Mouse (Mus musculus) embryonic facial prominence, embryonic 13.5 days (tissue): ENCODE measurements around the gene Gng2. TPM values are rescaled to one million over a fixed set of nuclear protein-coding genes. Genes with fewer than 3 reads are reported as not detected.

Source experiments
- ATAC-seq: fragments of 200-750 bp; cut with Nextera tagmentation; 2 replicates; pipeline ENCODE4 v1.8.0; 2017; ENCODE audit warnings: low read depth; ENCODE audit not compliant: insufficient number of reproducible peaks, insufficient read depth, low FRiP score, low TSS enrichment
- H3K27ac ChIP-seq: fragments of 300-500 bp; sonication (generic); 2 replicates; pipeline ENCODE4 v1.5.1; 2015; ENCODE audit warnings: moderate library complexity, mild to moderate bottlenecking, inconsistent platforms
- H3K27me3 ChIP-seq: fragments of 300-500 bp; sonication (generic); 2 replicates; pipeline ENCODE4 v1.6.1; 2015; ENCODE audit warnings: mild to moderate bottlenecking, inconsistent platforms
- H3K36me3 ChIP-seq: fragments of 300-500 bp; sonication (generic); 2 replicates; pipeline ENCODE4 v1.6.1; 2015; ENCODE audit warnings: mild to moderate bottlenecking, inconsistent platforms
- H3K4me1 ChIP-seq: fragments of 300-500 bp; sonication (generic); 2 replicates; pipeline ENCODE4 v1.6.1; 2015; ENCODE audit warnings: inconsistent platforms
- H3K4me2 ChIP-seq: fragments of 300-500 bp; sonication (generic); 2 replicates; pipeline ENCODE4 v1.6.1; 2015; ENCODE audit warnings: moderate library complexity, mild to moderate bottlenecking, inconsistent platforms
- H3K4me3 ChIP-seq: fragments of 300-500 bp; sonication (generic); 2 replicates; pipeline ENCODE4 v1.5.1; 2015; ENCODE audit warnings: mild to moderate bottlenecking, inconsistent platforms
- H3K9ac ChIP-seq: fragments of 300-500 bp; sonication (generic); 2 replicates; pipeline ENCODE4 v1.6.1; 2015; ENCODE audit warnings: mild to moderate bottlenecking, inconsistent platforms
- H3K9me3 ChIP-seq: fragments of 300-500 bp; sonication (generic); 2 replicates; pipeline ENCODE4 v1.6.1; 2016; ENCODE audit warnings: inconsistent platforms
- WGBS: fragments of 180-500 bp; shearing (Covaris S2); methylation state at CpG from one replicate; pipeline ENCODE4 v1.1.7; 2015; ENCODE audit warnings: mixed read lengths; 5-methylcytosine and 5-hydroxymethylcytosine counted together
- polyA plus RNA-seq: library from polyadenylated mRNA; unstranded; fragments of >200 nt; fragmentation: Nextera tagmentation; extraction: Ambion mirVana; gene quantifications from 2 replicates; pipeline ENCODE4 v1.2.1, GENCODE M21; 2015

The Gng2 gene
- polyA plus RNA-seq, 1 experiment from 2014 or later = 71.4 TPM

- H3K4me2 ChIP-seq = peak overlapping the region; percentile 69
- H3K27me3 ChIP-seq = no peaks in the 10 kb centered on the region
- peak overlapping the region; percentile 43 for H3K4me3 ChIP-seq
- H3K4me1 ChIP-seq = peaks cover 36% of the 10 kb centered on the region
- H3K27ac ChIP-seq = peak overlapping the region; percentile 69; the same call in 1 of the 2 replicates
- no peak for ATAC-seq
- peak overlapping the region; percentile 66; the same call in 1 of the 2 replicates for H3K9ac ChIP-seq
- no peaks in the 10 kb centered on the region for H3K36me3 ChIP-seq
- H3K9me3 ChIP-seq = no peaks in the 10 kb centered on the region
- WGBS = 60% methylated on average over 5 of the region's 5 CpGs
These were observed 3.0 kb downstream of the Gng2 start for GRCm38 (mm10) chr14:19974429-19974828.

- H3K4me3 ChIP-seq = no peak overlapping the region
- H3K36me3 ChIP-seq = no peaks in the 10 kb centered on the region
- WGBS = 83% methylated on average over 13 of the region's 13 CpGs
- no peak overlapping the region for H3K4me2 ChIP-seq
- no peak overlapping the region for H3K9ac ChIP-seq
- no peaks in the 10 kb centered on the region for H3K9me3 ChIP-seq
- H3K27ac ChIP-seq = no peak overlapping the region
- no peak for ATAC-seq
- peaks cover 44% of the 10 kb centered on the region for H3K4me1 ChIP-seq
- H3K27me3 ChIP-seq = no peaks in the 10 kb centered on the region
These were observed 5.0 kb downstream of the Gng2 start for GRCm38 (mm10) chr14:19972316-19973029.

- WGBS = 47% methylated on average over 3 of the region's 3 CpGs
- no peak overlapping the region for H3K4me2 ChIP-seq
- no peak overlapping the region for H3K9ac ChIP-seq
- H3K4me1 ChIP-seq = peaks cover 48% of the 10 kb centered on the region
- H3K9me3 ChIP-seq = no peaks in the 10 kb centered on the region
- no peaks in the 10 kb centered on the region for H3K27me3 ChIP-seq
- H3K27ac ChIP-seq = no peak overlapping the region
- H3K36me3 ChIP-seq = no peaks in the 10 kb centered on the region
- no peak for ATAC-seq
- no peak overlapping the region for H3K4me3 ChIP-seq
These were observed 6.6 kb downstream of the Gng2 start for GRCm38 (mm10) chr14:19970845-19971244.

GRCm38 (mm10) chr14:19970106-19970785 is 7.2 kb downstream of the Gng2 start:
- WGBS = 69% methylated on average over 6 of the region's 6 CpGs
- H3K4me1 ChIP-seq = peaks cover 45% of the 10 kb centered on the region
- ATAC-seq = no peak
- no peak overlapping the region for H3K4me3 ChIP-seq
- no peaks in the 10 kb centered on the region for H3K9me3 ChIP-seq
- H3K4me2 ChIP-seq = no peak overlapping the region
- H3K27ac ChIP-seq = no peak overlapping the region; the same call in 1 of the 2 replicates
- 0 out of 2 replicates have a peak, but pooled peaks cover 3% of the 10 kb centered on the region for H3K36me3 ChIP-seq
- no peak overlapping the region for H3K9ac ChIP-seq
- no peaks in the 10 kb centered on the region for H3K27me3 ChIP-seq

- H3K27me3 ChIP-seq = no peaks in the 10 kb centered on the region
- no peaks in the 10 kb centered on the region for H3K9me3 ChIP-seq
- H3K27ac ChIP-seq = peak overlapping the region; percentile 55
- no peak overlapping the region for H3K4me2 ChIP-seq
- ATAC-seq = no peak
- no peak overlapping the region for H3K9ac ChIP-seq
- 83% methylated on average over 1 of the region's 1 CpGs for WGBS
- H3K36me3 ChIP-seq = 0 out of 2 replicates have a peak, but pooled peaks cover 3% of the 10 kb centered on the region
- no peak overlapping the region for H3K4me3 ChIP-seq
- peaks cover 41% of the 10 kb centered on the region for H3K4me1 ChIP-seq
These were observed 7.9 kb downstream of the Gng2 start for GRCm38 (mm10) chr14:19969566-19969965.

- ATAC-seq = no peak
- H3K4me3 ChIP-seq = no peak overlapping the region
- H3K4me1 ChIP-seq = peaks cover 40% of the 10 kb centered on the region
- H3K9ac ChIP-seq = 0 out of 2 replicates have a peak overlapping the region, but pooled peaks have one; percentile 40
- H3K4me2 ChIP-seq = no peak overlapping the region
- no peaks in the 10 kb centered on the region for H3K27me3 ChIP-seq
- H3K36me3 ChIP-seq = 0 out of 2 replicates have a peak, but pooled peaks cover 3% of the 10 kb centered on the region
- WGBS = 42% methylated on average over 5 of the region's 5 CpGs
- no peaks in the 10 kb centered on the region for H3K9me3 ChIP-seq
- peak overlapping the region; percentile 48 for H3K27ac ChIP-seq
These were observed 8.4 kb downstream of the Gng2 start for GRCm38 (mm10) chr14:19969011-19969521.

- H3K9ac ChIP-seq = 0 out of 2 replicates have a peak overlapping the region, but pooled peaks have one; percentile 40
- ATAC-seq = no peak
- no peaks in the 10 kb centered on the region for H3K27me3 ChIP-seq
- no peak overlapping the region for H3K4me3 ChIP-seq
- H3K9me3 ChIP-seq = no peaks in the 10 kb centered on the region
- no peak overlapping the region for H3K4me2 ChIP-seq
- H3K27ac ChIP-seq = peak overlapping the region; percentile 48; the same call in 1 of the 2 replicates
- WGBS = 76% methylated on average over 7 of the region's 7 CpGs
- peaks cover 43% of the 10 kb centered on the region for H3K4me1 ChIP-seq
- 0 out of 2 replicates have a peak, but pooled peaks cover 3% of the 10 kb centered on the region for H3K36me3 ChIP-seq
These were observed 9.0 kb downstream of the Gng2 start for GRCm38 (mm10) chr14:19968321-19969010.

GRCm38 (mm10) chr14:19967482-19967881 is 9.9 kb downstream of the Gng2 start:
- ATAC-seq = no peak
- H3K9ac ChIP-seq = no peak overlapping the region
- no peaks in the 10 kb centered on the region for H3K9me3 ChIP-seq
- peaks cover 45% of the 10 kb centered on the region for H3K4me1 ChIP-seq
- WGBS = 38% methylated on average over 8 of the region's 8 CpGs
- 0 out of 2 replicates have a peak, but pooled peaks cover 3% of the 10 kb centered on the region for H3K36me3 ChIP-seq
- H3K4me2 ChIP-seq = no peak overlapping the region
- H3K27me3 ChIP-seq = no peaks in the 10 kb centered on the region
- no peak overlapping the region for H3K27ac ChIP-seq
- no peak overlapping the region for H3K4me3 ChIP-seq

- 32% methylated on average over 5 of the region's 5 CpGs for WGBS
- Histone ChIP-seq H3K27me3 (no peaks in the 10 kb centered on the region), H3K36me3 (0 out of 2 replicates have a peak, but pooled peaks cover 3% of the 10 kb centered on the region), H3K27ac (peak overlapping the region; percentile 48; the same call in 1 of the 2 replicates), H3K9me3 (no peaks in the 10 kb centered on the region), H3K9ac (no peak overlapping the region), H3K4me1 (peaks cover 38% of the 10 kb centered on the region), H3K4me2 (no peak overlapping the region), H3K4me3 (no peak overlapping the region)
- no peak for ATAC-seq
These were observed 13.4 kb downstream of the Gng2 start for GRCm38 (mm10) chr14:19963961-19964505.

GRCm38 (mm10) chr14:19961924-19962915 is 15.2 kb downstream of the Gng2 start:
- Histone ChIP-seq H3K4me2 (no peak overlapping the region), H3K9me3 (no peaks in the 10 kb centered on the region), H3K4me3 (no peak overlapping the region), H3K36me3 (peaks cover 11% of the 10 kb centered on the region; the same call in 1 of the 2 replicates), H3K4me1 (peaks cover 30% of the 10 kb centered on the region), H3K9ac (no peak overlapping the region), H3K27ac (peak overlapping the region; percentile 48; the same call in 1 of the 2 replicates), H3K27me3 (no peaks in the 10 kb centered on the region)
- WGBS = 65% methylated on average over 15 of the region's 15 CpGs
- no peak for ATAC-seq
